Mouse (Mus musculus): ENCODE measurements around the gene Smpdl3b.

- no peak for TF ChIP-seq CTCF (IDR thresholded peaks at IDR 0.05; ENCODE audit: low read depth)
- no peak for TF ChIP-seq EP300 (IDR thresholded peaks at IDR 0.05; ENCODE audit: low read depth)
Measured at GRCm38 (mm10) chr4:132693366-132693765, 63.7 kb downstream of the Smpdl3b start.

Data from heart, postnatal 0 days (tissue).